Mouse (Mus musculus): ENCODE measurements around the gene Ccdc32. TPM values are rescaled to one million over a fixed set of nuclear protein-coding genes. Genes with fewer than 3 reads are reported as not detected.

Gene Ccdc32
- 36.6 and 37.4 TPM in 2 replicates for polyA plus RNA-seq (2015; fragmentation: Nextera tagmentation; extraction: Ambion mirVana)

DNA sequence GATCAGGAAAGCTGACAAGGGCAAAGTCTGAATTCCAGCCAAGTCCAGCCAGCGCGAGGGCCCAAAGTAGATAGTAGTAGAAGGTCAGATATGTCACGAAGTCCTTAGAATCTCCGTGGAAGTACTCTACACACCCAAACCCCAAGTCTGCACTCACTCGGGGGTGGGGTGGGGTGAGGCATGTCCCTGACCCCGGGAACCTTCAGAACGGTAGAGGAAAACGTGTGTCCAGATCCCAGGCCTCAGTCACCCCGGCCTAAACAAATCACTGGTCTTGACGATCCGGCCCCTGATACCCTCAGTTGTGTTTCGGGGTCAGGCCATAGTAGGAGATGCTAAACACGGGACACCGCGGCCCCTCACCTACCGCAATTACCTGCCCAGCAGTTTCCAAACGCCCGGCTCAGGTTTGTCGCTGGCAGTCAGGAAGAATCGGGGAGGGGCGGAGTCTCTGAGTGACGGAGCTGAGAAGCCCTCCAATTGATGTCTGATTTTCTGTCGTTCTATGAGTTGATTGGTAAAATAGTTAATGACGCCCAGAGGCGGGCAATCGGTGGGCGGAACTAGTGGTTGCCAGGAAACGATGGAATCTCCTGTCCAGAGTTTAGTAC, at the start of gene Ccdc32:
TSS of gene Ccdc32 (minus strand) at position 453 of the 611 bp plus-strand sequence.
- Histone ChIP-seq H3K9me3 (no peaks in the 10 kb centered on the region), H3K9ac (peak within 1 kb of the TSS; percentile 85), H3K27ac (replicated peaks) (no peak within 1 kb of the TSS), H3K36me3 (peaks cover 20% of the 10 kb centered on the region), H3K4me1 (replicated peaks) (peaks cover 16% of the 10 kb centered on the region), H3K4me3 (peak within 1 kb of the TSS; percentile 73), H3K4me2 (peak within 1 kb of the TSS; percentile 82), H3K27me3 (peaks cover 4% of the 10 kb centered on the region; the same call in 1 of the 2 replicates)
- peak; percentile 95 for ATAC-seq (ENCODE audit: low read depth)
- under 1% methylated on average over 28 of the region's 28 CpGs for WGBS

DNA sequence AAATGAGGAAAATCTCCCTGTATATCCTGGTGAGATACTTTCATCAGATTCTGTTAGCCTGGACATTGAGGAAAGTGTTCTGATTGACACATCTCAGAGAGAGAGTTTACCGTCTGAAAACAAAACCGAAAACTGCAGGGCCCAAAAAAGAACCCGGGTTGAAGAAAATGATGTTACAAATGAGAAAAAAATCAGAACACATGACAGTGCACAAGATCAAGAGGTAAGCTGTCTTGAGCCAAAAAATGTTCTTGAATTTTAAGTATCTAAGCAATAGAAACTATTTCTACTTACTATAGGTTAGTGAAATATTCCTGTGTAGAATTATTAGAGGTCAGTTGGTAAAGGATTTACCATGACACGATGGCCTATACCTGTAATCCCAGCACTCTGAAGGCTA, 43.2 kb upstream of the Ccdc32 start:
- WGBS, result 95% methylated on average over 4 of the region's 4 CpGs
- Histone ChIP-seq H3K27ac (replicated peaks) (no peak overlapping the region), H3K27me3 (no peaks in the 10 kb centered on the region), H3K4me2 (no peak overlapping the region), H3K4me3 (no peak overlapping the region), H3K4me1 (replicated peaks) (no peaks in the 10 kb centered on the region), H3K36me3 (0 out of 2 replicates have a peak, but pooled peaks cover 5% of the 10 kb centered on the region), H3K9ac (no peak overlapping the region), H3K9me3 (no peaks in the 10 kb centered on the region)
- no peak for ATAC-seq (ENCODE audit: low read depth)

DNA sequence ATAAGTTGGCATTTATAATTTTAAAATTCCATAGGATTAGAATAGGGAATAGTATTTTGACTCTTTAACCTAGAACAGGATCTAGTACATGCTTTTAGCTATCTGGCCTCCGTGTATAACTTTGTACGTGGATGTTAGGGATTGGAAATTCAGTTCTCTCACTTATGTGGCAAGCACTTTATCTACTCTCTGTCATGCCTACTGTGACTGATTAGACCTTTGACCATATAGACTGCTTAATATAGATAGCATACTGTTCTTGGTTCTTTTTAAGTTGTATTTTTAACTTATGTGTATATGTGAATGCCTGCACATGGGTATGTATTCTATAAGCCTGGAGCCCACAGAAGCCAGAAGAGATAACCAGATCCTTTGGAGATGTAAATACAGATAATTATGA, 30.9 kb upstream of the Ccdc32 start:
- Histone ChIP-seq H3K4me3 (no peak overlapping the region), H3K27ac (replicated peaks) (no peak overlapping the region), H3K9me3 (no peaks in the 10 kb centered on the region), H3K36me3 (no peaks in the 10 kb centered on the region), H3K4me1 (replicated peaks) (no peaks in the 10 kb centered on the region), H3K9ac (no peak overlapping the region), H3K4me2 (no peak overlapping the region), H3K27me3 (no peaks in the 10 kb centered on the region)
- 99% methylated on average over 2 of the region's 2 CpGs for WGBS
- ATAC-seq (ENCODE audit: low read depth), result no peak

DNA sequence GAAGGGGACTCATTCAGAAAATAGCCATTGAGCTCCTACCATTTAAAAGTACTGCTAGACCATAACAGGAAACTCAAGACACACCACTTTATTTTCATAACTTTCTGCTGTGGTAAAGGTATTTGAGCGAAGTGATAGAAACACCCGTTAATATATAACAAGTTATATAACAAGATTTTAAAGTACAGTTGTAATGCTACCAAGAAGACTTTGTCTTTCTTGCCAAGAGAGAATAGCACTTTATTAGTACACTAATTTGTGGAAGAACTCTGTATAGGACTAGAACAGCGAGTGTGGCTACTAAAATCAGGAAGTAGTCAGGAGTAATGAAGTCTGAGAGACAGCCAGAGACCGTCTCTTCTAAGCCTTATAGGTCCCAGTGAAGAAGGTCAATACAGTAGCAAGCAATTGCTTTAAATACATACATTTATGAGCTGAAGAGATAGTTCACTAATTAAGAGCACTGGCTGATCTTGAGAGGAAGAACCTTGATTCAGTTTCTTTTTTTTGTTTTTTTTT, 21.0 kb upstream of the Ccdc32 start:
- Histone ChIP-seq H3K27me3 (no peaks in the 10 kb centered on the region), H3K27ac (replicated peaks) (no peak overlapping the region), H3K4me2 (no peak overlapping the region), H3K4me3 (no peak overlapping the region), H3K9ac (no peak overlapping the region), H3K4me1 (replicated peaks) (peaks cover 11% of the 10 kb centered on the region), H3K9me3 (no peaks in the 10 kb centered on the region), H3K36me3 (no peaks in the 10 kb centered on the region)
- no peak for ATAC-seq (ENCODE audit: low read depth)
- 93% methylated on average over 4 of the region's 4 CpGs for WGBS

DNA sequence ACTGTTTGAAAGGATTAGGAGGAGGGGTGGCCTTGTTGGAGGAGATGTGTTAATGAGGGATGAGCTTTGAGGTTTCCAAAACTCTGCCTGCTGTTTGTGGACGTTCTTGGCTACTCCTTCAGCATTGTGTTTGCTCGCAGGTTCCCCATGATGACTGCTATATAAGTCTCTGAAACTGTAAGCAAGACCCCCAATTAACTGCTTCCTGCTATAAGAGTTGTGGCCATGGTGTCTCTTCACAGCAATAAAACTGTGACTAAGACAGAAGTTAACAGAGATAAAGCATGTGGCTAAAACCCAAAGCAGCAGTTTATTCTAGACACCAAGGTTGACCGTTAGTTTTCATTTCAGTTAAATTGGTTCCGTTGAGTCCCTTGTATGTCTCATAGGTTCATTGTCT, 18.7 kb upstream of the Ccdc32 start:
- H3K9me3 ChIP-seq, result no peaks in the 10 kb centered on the region
- H3K4me2 ChIP-seq, result peak overlapping the region; percentile 77
- no peaks in the 10 kb centered on the region for H3K36me3 ChIP-seq
- WGBS, result 13% methylated on average over 4 of the region's 4 CpGs
- H3K27ac ChIP-seq (replicated peaks), result no peak overlapping the region
- no peak for ATAC-seq (ENCODE audit: low read depth)
- H3K9ac ChIP-seq, result peak overlapping the region; percentile 65; the same call in 1 of the 2 replicates
- peak overlapping the region; percentile 80 for H3K4me3 ChIP-seq
- H3K4me1 ChIP-seq (replicated peaks), result peaks cover 14% of the 10 kb centered on the region
- H3K27me3 ChIP-seq, result no peaks in the 10 kb centered on the region

DNA sequence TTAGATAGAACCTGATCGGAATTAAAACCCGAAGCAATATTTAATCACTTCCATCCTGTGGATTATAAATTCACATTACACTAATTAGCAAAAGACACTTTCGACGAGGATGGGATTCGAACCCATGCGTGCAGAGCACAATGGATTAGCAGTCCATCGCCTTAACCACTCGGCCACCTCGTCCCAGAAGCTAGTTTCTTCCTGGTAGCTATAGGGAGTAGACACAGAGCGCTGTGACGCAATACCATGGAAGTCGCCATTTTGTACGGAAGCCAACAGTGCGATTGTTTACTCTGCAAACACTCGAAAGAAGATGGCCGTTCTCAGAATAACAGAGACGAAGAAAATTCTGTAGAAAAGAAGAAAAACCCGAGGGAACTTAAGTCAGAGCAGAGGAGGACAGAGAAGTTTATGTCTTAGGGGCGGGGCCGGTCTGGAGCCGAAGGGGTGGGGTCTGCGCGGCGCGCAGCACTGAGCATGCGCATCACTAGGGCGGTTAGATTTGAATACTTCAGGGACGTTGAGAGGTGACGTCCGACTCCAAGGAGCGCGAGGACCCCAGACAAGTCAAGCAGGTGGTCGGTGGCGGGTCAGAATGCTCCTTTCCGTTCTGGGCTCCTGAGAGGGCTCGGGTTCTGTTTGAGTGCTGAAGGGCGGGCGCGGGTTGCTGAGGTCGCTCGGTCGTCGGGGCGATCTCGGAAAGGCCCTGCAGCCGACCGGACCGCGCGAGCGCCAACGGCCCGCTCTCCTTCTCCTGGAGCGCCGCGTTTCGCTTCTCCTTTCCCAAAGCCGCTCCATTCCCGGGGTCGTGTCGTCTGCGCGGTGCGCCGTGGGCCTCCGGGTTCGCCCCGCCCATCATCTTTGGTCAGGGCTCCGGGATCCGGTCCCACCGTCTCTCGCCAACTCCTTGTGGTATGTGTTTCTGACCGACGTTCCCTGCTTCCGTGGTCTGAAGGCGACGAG, 17.7 kb upstream of the Ccdc32 start, which contains the start of gene Knl1:
TSS of gene Knl1 (plus strand) at position 471 of the 963 bp plus-strand sequence.
- peak within 1 kb of the TSS; percentile 80 for H3K4me3 ChIP-seq
- ATAC-seq (ENCODE audit: low read depth), result peak; percentile 98
- H3K4me2 ChIP-seq, result peak within 1 kb of the TSS; percentile 77
- peak within 1 kb of the TSS; percentile 65 for H3K9ac ChIP-seq
- H3K4me1 ChIP-seq (replicated peaks), result peaks cover 14% of the 10 kb centered on the region
- peak within 1 kb of the TSS; percentile 79 for H3K27ac ChIP-seq (replicated peaks)
- H3K27me3 ChIP-seq, result no peaks in the 10 kb centered on the region
- H3K9me3 ChIP-seq, result no peaks in the 10 kb centered on the region
- H3K36me3 ChIP-seq, result no peaks in the 10 kb centered on the region
- WGBS, result under 1% methylated on average over 74 of the region's 77 CpGs

DNA sequence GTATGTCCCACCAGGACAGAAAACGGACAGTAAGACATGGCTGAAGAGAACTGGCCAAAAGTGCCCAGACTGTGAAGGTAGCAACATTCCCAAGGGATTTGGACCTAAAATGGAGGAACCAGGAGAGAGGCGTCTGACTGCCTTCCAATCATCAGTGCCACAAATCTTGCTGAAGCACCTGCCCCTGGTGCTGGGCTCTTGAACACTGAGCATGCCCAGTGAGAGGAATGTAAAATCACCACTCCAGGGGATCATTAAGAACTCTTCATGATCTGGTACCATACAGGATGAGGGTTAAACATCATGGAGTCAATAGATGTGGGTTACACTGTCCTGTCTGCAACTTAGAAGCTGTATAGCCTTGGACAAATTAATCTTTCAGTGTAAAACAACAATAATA, 16.0 kb upstream of the Ccdc32 start:
- H3K27me3 ChIP-seq, result no peaks in the 10 kb centered on the region
- no peak overlapping the region for H3K4me2 ChIP-seq
- ATAC-seq (ENCODE audit: low read depth), result no peak
- WGBS, result 55% methylated on average over 2 of the region's 2 CpGs
- H3K36me3 ChIP-seq, result no peaks in the 10 kb centered on the region
- H3K9me3 ChIP-seq, result no peaks in the 10 kb centered on the region
- no peak overlapping the region for H3K27ac ChIP-seq (replicated peaks)
- H3K4me3 ChIP-seq, result no peak overlapping the region
- peaks cover 14% of the 10 kb centered on the region for H3K4me1 ChIP-seq (replicated peaks)
- H3K9ac ChIP-seq, result no peak overlapping the region

DNA sequence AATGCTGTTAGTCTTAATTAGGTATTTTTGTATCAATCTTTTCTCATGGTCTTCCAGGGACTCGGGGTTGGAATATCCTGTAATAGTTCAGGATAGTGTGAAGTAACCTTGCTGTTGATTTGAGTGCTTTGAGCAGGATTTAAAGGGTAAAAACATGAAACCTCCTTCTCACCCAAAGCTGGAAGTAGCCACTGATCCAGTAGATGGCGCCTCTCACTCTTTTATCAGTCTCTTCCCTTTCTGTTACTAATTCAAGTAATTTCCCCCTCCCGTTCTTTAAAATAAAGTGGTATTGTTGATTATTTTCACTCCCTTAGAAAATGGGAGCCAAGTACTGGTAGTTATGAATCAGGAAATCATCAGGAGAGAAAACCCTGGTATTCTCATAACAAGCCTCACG, 11.7 kb upstream of the Ccdc32 start:
- H3K36me3 ChIP-seq, result peaks cover 31% of the 10 kb centered on the region
- H3K9ac ChIP-seq, result 0 out of 2 replicates have a peak overlapping the region, but pooled peaks have one; percentile 5
- no peaks in the 10 kb centered on the region for H3K9me3 ChIP-seq
- H3K4me1 ChIP-seq (replicated peaks), result peaks cover 12% of the 10 kb centered on the region
- ATAC-seq (ENCODE audit: low read depth), result no peak
- no peak overlapping the region for H3K4me2 ChIP-seq
- WGBS, result 50% methylated on average over 4 of the region's 4 CpGs
- H3K27me3 ChIP-seq, result no peaks in the 10 kb centered on the region
- no peak overlapping the region for H3K27ac ChIP-seq (replicated peaks)
- H3K4me3 ChIP-seq, result no peak overlapping the region

DNA sequence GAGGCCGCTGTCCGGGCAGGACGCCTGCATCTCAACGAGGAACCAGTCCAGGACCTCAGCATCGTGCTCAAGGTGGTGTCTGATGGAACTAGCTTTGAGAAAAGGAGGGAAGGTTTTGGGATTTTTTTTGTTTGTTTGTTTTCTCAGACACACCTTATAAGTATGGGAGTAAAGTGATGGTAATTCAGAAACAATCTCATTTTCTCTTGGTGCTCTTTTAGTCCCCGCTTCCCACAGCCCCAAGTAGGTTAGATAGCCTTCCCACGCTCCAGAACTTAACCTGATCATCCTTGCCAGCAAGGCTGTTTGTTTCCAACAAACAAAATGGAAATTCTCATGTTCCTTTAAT, 6.2 kb upstream of the Ccdc32 start:
- H3K27ac ChIP-seq (replicated peaks), result peak overlapping the region; percentile 92
- H3K36me3 ChIP-seq, result peaks cover 31% of the 10 kb centered on the region
- peaks cover 4% of the 10 kb centered on the region; the same call in 1 of the 2 replicates for H3K27me3 ChIP-seq
- ATAC-seq (ENCODE audit: low read depth), result no peak
- H3K9ac ChIP-seq, result peak overlapping the region; percentile 86
- WGBS, result 9% methylated on average over 7 of the region's 7 CpGs
- peaks cover 15% of the 10 kb centered on the region for H3K4me1 ChIP-seq (replicated peaks)
- peak overlapping the region; percentile 78 for H3K4me3 ChIP-seq
- H3K4me2 ChIP-seq, result peak overlapping the region; percentile 75
- no peaks in the 10 kb centered on the region for H3K9me3 ChIP-seq

DNA sequence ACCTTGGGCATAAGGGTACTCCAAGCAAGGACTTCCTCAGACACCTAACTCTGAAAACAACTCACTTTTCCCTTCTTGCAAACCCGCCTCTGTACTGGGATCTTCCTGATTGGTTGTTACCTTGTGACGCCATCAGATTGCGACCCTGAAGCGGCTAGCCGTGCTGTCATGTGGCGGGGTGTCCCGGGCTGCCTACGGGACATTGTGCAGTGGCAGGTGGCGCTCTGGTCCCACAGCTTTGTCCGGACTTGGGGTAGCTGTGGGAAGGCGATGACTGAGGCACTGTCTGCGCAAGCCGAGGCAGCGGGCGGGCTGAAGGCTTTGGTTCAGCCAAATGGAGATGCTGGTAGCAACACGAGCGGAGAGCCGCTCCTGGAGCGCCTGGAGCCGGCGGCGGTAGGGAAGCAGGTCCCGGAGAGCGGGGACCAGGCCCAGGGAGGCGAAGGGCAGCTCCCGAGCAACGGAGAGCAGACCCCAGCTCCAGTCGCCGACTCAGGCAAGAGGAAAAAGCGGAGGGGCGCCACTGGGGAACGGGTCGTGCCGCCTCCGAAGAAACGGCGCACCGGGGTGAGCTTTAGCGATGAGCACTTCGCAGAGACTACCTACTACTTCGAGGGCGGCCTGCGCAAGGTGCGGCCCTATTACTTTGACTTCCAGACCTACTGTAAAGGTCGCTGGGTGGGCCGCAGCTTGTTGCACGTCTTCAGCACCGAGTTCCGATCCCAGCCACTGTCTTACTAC, 5.6 kb upstream of the Ccdc32 start, which contains the start of gene Rpusd2:
TSS of gene Rpusd2 (plus strand) at position 135 of the 741 bp plus-strand sequence.
- WGBS, result under 1% methylated on average over 49 of the region's 49 CpGs
- peak; percentile 98 for ATAC-seq (ENCODE audit: low read depth)

DNA sequence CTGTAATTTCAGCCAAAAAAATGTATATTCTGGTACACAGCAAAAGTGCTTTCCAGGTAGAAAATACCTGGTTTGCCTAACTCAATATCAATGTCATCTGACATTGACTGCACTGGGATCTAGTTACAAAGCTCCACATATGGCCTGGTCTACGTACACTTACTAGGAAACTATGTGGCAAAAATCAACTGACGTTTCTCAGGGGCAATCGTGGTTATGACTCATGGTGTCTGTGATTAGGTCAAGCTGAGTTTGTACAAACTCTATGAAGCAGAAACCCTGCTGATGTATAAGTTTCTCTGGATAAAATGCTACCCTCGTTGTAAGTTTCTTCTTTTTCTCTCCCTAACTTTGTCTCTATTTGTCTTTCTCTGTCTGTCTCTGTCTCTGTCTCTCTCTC, 3.0 kb upstream of the Ccdc32 start:
- H3K4me3 ChIP-seq, result no peak overlapping the region
- no peak overlapping the region for H3K4me2 ChIP-seq
- no peak overlapping the region for H3K27ac ChIP-seq (replicated peaks)

More for the DNA sequence above, 5.6 kb upstream of the Ccdc32 start, which contains the start of gene Rpusd2:
- H3K27ac ChIP-seq (replicated peaks), result peak within 1 kb of the TSS; percentile 92
- H3K9me3 ChIP-seq, result no peaks in the 10 kb centered on the region
- peak within 1 kb of the TSS; percentile 75 for H3K4me2 ChIP-seq
- H3K36me3 ChIP-seq, result peaks cover 28% of the 10 kb centered on the region
- peaks cover 4% of the 10 kb centered on the region; the same call in 1 of the 2 replicates for H3K27me3 ChIP-seq
- H3K4me3 ChIP-seq, result peak within 1 kb of the TSS; percentile 78
- peak within 1 kb of the TSS; percentile 86 for H3K9ac ChIP-seq
- H3K4me1 ChIP-seq (replicated peaks), result peaks cover 15% of the 10 kb centered on the region

More for the DNA sequence above, 3.0 kb upstream of the Ccdc32 start:
- 67% methylated on average over 4 of the region's 4 CpGs for WGBS
- Histone ChIP-seq H3K4me1 (replicated peaks) (peaks cover 31% of the 10 kb centered on the region), H3K9ac (no peak overlapping the region), H3K9me3 (no peaks in the 10 kb centered on the region), H3K36me3 (peaks cover 5% of the 10 kb centered on the region), H3K27me3 (peaks cover 4% of the 10 kb centered on the region; the same call in 1 of the 2 replicates)
- no peak for ATAC-seq (ENCODE audit: low read depth)
